Mouse (Mus musculus): ENCODE results near the gene Olfr1193.
"Not testable (repeated sequence)": the region's sequence is repeated elsewhere in the genome, so short reads cannot be mapped to it uniquely, and the experiment has no call there.

Olfr1193 gene

DNA sequence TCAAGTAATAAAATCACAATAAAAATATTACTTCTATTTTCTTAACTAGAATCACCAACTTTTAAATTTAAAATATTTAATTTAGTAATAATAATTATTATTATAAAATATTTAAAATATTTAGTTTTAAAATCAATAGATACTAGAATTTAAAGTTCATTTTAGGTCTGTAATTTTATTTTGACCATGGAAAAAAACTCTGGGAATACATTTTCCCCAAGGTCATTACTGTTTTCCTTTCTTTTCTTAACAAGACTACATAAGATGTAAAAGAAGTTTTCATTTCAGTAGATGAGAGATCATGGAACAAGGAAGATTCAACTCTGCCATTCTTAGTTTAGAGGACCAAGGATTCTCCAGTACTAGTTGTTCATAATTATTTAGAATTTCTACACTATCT is at the start of gene Olfr1193:
Olfr1193 (plus strand) TSS at position 301 of the 400 bp plus-strand sequence.
- DNase-seq (ENCODE audit: low spot score), result not testable (repeated sequence)

DNA sequence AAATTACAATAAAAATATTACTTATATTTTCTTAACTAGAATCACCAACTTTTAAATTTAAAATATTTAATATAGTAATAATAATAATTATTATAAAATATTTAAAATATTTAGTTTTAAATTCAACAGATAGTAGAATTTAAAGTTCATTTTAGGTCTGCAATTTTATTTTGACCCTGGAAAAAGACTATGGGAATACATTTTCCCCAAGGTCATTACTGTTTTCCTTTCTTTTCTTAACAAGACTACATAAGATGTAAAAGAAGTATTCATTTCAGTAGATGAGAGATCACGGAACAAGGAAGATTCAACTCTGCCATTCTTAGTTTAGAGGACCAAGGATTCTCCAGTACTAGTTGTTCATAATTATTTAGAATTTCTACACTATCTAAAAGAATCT is 35.2 kb upstream of the Olfr1193 start, which contains the start of gene Olfr1191-ps1:
Olfr1191-ps1 (plus strand) TSS at position 301 of the 400 bp plus-strand sequence.
- not testable (repeated sequence) for DNase-seq (ENCODE audit: low spot score)

DNA sequence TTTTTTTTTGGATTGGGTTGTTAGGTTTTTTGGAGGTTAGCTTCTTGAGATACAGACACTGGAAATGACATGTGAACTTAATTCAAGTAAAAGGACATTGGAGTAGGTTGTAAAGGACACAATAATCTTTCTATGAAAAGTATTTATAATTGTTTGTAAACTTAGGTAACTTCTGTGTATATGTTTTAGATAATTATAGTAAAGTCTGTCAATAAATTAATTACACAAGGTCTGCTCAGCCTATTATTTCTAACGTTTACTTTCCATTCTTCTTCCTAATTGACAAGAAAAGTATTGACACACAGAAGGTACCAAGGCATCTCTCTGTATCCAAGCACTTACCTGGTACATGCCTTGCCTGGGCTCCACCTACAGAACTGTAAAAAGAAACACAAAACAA is 27.2 kb upstream of the Olfr1193 start, which contains the start of gene Olfr1192-ps1:
Olfr1192-ps1 (plus strand) TSS at position 301 of the 400 bp plus-strand sequence.
- no peak for DNase-seq (ENCODE audit: low spot score)

- no peak for DNase-seq (ENCODE audit: low spot score)
Observed at GRCm38 (mm10) chr2:88689087-88689486, 13.7 kb downstream of the Olfr1193 start, which contains the start of gene Olfr1195. Gene Olfr1195, minus strand, starts transcription at chr2:88689187.

- DNase-seq (ENCODE audit: low spot score), result no peak
Observed at GRCm38 (mm10) chr2:88704497-88704896, 29.1 kb downstream of the Olfr1193 start, which contains the start of gene Olfr1196. Gene Olfr1196, minus strand, starts transcription at chr2:88704597.

Measured in adipocyte (in vitro differentiated cells).